Mouse (Mus musculus) testis, adult 2 months (tissue): ENCODE data around the gene Trim40.

ENCODE experiments used
- CTCF ChIP-seq: fragments of 200-500 bp; IDR thresholded peaks from 2 replicates; pipeline ENCODE4 v1.5.1; 2012; ENCODE audit warnings: low read depth, mild to moderate bottlenecking, inconsistent platforms, low read length, moderate library complexity; ENCODE audit not compliant: control insufficient read depth, insufficient read depth, insufficient replicate concordance
- POLR2A ChIP-seq: fragments of 200-500 bp; IDR thresholded peaks from 2 replicates; pipeline ENCODE4 v1.6.1; 2012; ENCODE audit warnings: low read depth, mild to moderate bottlenecking, inconsistent platforms, low read length, moderate library complexity; ENCODE audit not compliant: control insufficient read depth

DNA sequence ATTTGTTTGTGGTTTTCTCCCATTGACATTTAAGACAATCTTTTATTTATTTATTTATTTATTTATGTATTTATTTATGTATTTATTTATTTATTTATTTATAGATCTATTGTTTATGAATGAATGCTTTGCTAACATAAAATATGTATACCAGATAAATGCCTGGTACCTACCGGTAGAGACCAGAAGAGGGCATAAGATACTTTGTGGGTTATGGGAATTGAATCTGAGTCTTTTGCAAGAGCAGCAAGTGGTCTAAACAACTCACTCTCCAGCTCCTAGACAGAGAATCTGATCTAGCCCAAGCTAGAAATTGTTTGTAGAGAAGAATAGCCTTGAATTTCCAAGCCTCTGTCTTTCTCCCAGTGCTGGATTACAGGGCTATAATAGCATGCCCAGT lies 10.8 kb upstream of the Trim40 start:
- TF ChIP-seq CTCF (no peak), POLR2A (no peak)
